Mouse (Mus musculus): ENCODE measurements at regions not wholly inside any gene's neighbourhood (a gene's known extent, or its start where the extent isn't known, plus 50 kb on each side); places are given as distances from the start of the nearest gene placed in this dataset.

- TF ChIP-seq CTCF (IDR thresholded peaks at IDR 0.05; ENCODE audit: low read depth, low read length) (no peak), POLR2A (IDR thresholded peaks at IDR 0.05; ENCODE audit: extremely low read depth, insufficient read depth, low read length) (no peak)
Observed at GRCm38 (mm10) chr1:128914811-128915210, 322.7 kb upstream of the Cxcr4 start.

All from liver, adult 2 months (tissue).